Mouse (Mus musculus): Measurements from ENCODE around the gene Ces1e. TPM values are rescaled to one million over a fixed set of nuclear protein-coding genes. Genes with fewer than 3 reads are reported as not detected.
"Not testable (repeated sequence)": the region's sequence is repeated elsewhere in the genome, so short reads cannot be mapped to it uniquely, and the experiment has no call there.

Ces1e gene
- polyA plus RNA-seq, 1 experiment from 2014 or later = not detected

DNA sequence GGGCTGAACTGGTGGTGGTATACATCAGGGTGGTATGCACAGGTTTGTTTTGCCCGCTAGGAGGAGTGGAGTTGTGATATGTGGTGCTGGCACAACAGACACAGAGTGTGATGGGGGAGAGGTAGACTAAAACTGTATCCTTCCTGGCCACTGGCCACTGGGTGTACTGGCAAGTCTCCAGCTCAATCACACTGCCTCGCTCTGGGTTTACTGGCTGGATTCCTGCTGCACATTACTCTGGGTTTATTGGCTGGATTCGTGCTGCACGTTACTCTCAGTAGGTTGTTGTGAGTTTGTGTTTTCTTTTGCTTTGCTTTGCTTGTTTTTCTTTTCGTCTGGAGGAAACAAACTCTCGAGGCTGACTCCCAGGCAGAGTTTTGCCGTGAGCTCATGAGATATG is 30.3 kb downstream of the Ces1e start:
- not testable (repeated sequence) for H3K27ac ChIP-seq (ENCODE audit: low read depth, low read length); H3K27me3 ChIP-seq (replicated peaks; ENCODE audit: control insufficient read depth, insufficient read depth, low read length); H3K9ac ChIP-seq (ENCODE audit: low read length); H3K4me1 ChIP-seq (ENCODE audit: control insufficient read depth, insufficient read depth, low read length); DNase-seq (ENCODE audit: low spot score); ATAC-seq; H3K9me3 ChIP-seq (replicated peaks; ENCODE audit: control insufficient read depth, low read length); H3K4me2 ChIP-seq (ENCODE audit: low read length); H3K36me3 ChIP-seq (ENCODE audit: control insufficient read depth, insufficient read depth, low read length); H3K4me3 ChIP-seq (ENCODE audit: low read depth, low read length)
- WGBS = 65% methylated on average over 7 of the region's 7 CpGs

DNA sequence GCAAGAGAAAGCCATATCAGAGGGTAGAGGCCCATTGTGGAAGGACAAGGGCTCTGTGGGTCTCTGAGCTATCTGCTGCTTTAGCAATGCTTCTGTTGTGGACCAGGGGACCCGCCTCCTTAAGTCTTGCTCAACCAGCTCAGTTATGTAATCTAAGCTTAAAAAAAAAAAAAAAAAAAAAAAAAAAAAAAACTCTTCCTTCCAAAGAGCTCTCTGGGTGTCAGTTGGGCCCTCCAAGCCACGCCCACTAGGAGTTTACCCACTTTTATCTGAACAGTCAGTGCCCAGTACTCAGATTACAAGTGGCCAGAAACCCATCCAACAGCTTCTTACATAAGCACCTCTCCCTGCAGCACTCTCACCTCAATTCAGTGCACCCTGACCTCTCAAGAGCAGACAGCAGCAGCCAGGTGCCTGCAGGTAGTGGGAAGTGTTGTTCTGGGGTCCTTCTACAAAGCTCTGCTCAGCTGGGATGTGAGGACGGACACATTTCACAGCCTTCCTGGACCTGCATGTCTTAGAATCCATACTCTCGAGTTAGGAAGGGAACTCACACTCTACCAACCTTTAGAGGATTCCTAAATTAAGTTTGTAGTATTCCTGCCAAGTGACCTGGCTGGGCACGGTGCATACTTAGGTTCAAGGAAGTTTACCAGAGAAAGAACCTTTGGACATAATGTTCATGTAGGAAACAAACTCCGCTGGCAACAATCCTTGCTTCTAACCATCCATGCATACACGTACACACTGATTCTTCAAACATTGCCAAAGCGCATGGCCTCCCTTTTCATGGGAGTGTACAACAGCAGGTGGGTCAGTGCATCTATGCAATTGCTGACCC is 31.5 kb downstream of the Ces1e start, which contains the start of gene Ces1d:
Gene Ces1d, minus strand, starts transcription at position 154 of the 841 bp plus-strand sequence.
- ATAC-seq (no peak), DNase-seq (ENCODE audit: low spot score) (no peak)
- WGBS = 80% methylated on average over 8 of the region's 8 CpGs
- Histone ChIP-seq H3K4me2 (ENCODE audit: low read length) (no peak within 1 kb of the TSS), H3K9ac (ENCODE audit: low read length) (no peak within 1 kb of the TSS), H3K27ac (ENCODE audit: low read depth, low read length) (no peak within 1 kb of the TSS), H3K4me1 (ENCODE audit: control insufficient read depth, insufficient read depth, low read length) (no peaks in the 10 kb centered on the region), H3K36me3 (ENCODE audit: control insufficient read depth, insufficient read depth, low read length) (no peaks in the 10 kb centered on the region), H3K27me3 (replicated peaks; ENCODE audit: control insufficient read depth, insufficient read depth, low read length) (no peaks in the 10 kb centered on the region), H3K4me3 (ENCODE audit: low read depth, low read length) (no peak within 1 kb of the TSS), H3K9me3 (replicated peaks; ENCODE audit: control insufficient read depth, low read length) (no peaks in the 10 kb centered on the region)

DNA sequence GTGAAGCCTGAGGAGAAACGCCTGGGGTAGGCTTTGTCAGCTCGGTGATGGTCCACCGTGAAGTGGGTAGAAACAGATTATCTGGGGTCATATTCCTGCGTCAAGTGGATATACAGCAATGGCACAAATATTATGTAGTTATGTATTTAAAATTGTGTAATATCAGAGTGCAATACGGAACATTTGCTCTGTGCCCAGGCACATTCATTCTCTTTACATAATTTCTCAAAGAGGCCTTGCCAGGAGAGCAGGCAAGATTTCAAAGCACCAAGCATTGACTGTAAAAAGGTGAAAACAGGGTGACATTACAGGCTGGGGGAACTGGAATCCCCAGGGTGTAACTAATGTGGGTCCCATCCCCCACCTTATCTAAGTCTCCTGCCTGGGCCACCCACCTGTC is 33.0 kb downstream of the Ces1e start:
- Histone ChIP-seq H3K4me1 (ENCODE audit: control insufficient read depth, insufficient read depth, low read length) (no peaks in the 10 kb centered on the region), H3K9me3 (replicated peaks; ENCODE audit: control insufficient read depth, low read length) (no peaks in the 10 kb centered on the region), H3K9ac (ENCODE audit: low read length) (no peak overlapping the region), H3K4me3 (ENCODE audit: low read depth, low read length) (no peak overlapping the region), H3K36me3 (ENCODE audit: control insufficient read depth, insufficient read depth, low read length) (no peaks in the 10 kb centered on the region), H3K4me2 (ENCODE audit: low read length) (no peak overlapping the region), H3K27me3 (replicated peaks; ENCODE audit: control insufficient read depth, insufficient read depth, low read length) (no peaks in the 10 kb centered on the region), H3K27ac (ENCODE audit: low read depth, low read length) (no peak overlapping the region)
- ATAC-seq = no peak
- WGBS = 91% methylated on average over 5 of the region's 5 CpGs
- no peak for DNase-seq (ENCODE audit: low spot score)

DNA sequence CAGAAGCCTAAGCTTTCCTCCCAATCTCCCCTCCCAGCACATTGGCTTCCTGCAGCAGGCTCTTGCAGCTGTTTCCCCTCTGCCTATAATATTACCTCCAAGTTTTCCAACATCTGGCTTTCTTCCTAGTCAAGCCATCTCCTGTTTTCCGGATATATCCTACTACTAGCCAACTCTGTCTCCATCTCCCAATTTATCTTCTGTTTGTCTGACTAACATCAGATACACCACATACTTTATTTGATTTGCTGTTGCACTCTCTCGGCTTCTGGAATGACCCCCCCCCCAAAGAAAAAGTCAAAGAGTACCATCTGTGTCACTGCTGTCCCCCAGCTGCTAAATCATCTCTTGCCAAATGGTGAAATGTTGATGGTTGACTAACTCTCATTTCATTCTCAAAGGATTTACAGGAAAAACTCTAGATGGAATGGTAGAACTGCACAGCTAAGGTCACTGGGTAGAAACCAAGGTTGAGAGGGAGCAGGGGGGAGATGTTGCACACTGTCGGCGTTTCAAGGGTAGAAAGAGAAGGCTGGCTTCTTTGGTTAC is 48.8 kb downstream of the Ces1e start:
- WGBS = 87% methylated on average over 4 of the region's 4 CpGs

DNA sequence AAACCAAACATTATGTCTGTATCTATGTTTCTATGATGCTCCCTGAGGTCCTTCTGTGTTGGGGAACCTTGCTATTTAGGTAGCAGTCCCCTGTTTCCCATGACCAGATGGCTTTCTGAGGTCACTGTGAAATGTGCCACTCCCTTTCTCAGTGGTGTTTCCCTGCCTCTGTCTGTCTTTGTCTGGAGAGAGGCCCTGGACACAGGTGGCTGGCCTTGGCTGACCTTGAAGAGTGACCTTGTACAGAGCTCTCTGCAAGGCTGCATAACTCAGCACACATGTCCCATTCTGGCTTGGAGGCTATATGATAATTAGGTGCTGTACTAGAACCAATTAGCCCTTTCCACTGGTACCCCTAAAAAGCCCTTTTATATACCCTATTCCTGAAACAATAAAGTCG is 52.8 kb downstream of the Ces1e start:
- Histone ChIP-seq H3K9ac (ENCODE audit: low read length) (no peak overlapping the region), H3K27me3 (replicated peaks; ENCODE audit: control insufficient read depth, insufficient read depth, low read length) (no peaks in the 10 kb centered on the region), H3K36me3 (ENCODE audit: control insufficient read depth, insufficient read depth, low read length) (no peaks in the 10 kb centered on the region), H3K4me1 (ENCODE audit: control insufficient read depth, insufficient read depth, low read length) (no peaks in the 10 kb centered on the region), H3K4me3 (ENCODE audit: low read depth, low read length) (no peak overlapping the region), H3K9me3 (replicated peaks; ENCODE audit: control insufficient read depth, low read length) (no peaks in the 10 kb centered on the region), H3K4me2 (ENCODE audit: low read length) (no peak overlapping the region), H3K27ac (ENCODE audit: low read depth, low read length) (no peak overlapping the region)
- WGBS = 45% methylated on average over 1 of the region's 1 CpGs
- DNase-seq (ENCODE audit: low spot score) (no peak), ATAC-seq (no peak)

More for the DNA sequence above, 48.8 kb downstream of the Ces1e start:
- Histone ChIP-seq H3K36me3 (ENCODE audit: control insufficient read depth, insufficient read depth, low read length) (no peaks in the 10 kb centered on the region), H3K4me1 (ENCODE audit: control insufficient read depth, insufficient read depth, low read length) (no peaks in the 10 kb centered on the region), H3K4me2 (ENCODE audit: low read length) (no peak overlapping the region), H3K27me3 (replicated peaks; ENCODE audit: control insufficient read depth, insufficient read depth, low read length) (no peaks in the 10 kb centered on the region), H3K27ac (ENCODE audit: low read depth, low read length) (no peak overlapping the region), H3K4me3 (ENCODE audit: low read depth, low read length) (no peak overlapping the region), H3K9me3 (replicated peaks; ENCODE audit: control insufficient read depth, low read length) (no peaks in the 10 kb centered on the region), H3K9ac (ENCODE audit: low read length) (no peak overlapping the region)
- ATAC-seq (no peak), DNase-seq (ENCODE audit: low spot score) (no peak)

DNA sequence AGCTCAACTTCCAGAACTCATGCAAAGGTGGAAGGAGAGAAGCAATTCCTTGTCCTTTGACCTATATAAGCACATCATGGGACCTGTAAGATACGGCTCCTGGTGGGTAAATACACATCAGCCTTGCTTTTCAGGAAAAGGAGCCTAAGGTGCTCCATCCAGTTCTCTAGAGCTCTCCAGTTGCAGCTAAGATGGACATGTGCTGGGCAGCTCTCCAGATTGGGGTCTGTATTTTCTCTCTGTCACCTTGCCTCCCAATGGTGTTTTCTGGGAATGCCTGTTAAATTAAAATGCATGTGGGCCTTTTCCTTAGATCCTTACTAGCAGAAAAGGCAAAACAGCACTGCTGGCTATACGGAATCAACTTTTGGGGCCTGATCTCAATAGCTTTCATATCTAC is 54.9 kb downstream of the Ces1e start:
- Histone ChIP-seq H3K27me3 (replicated peaks; ENCODE audit: control insufficient read depth, insufficient read depth, low read length) (no peaks in the 10 kb centered on the region), H3K4me2 (ENCODE audit: low read length) (no peak overlapping the region), H3K4me3 (ENCODE audit: low read depth, low read length) (no peak overlapping the region), H3K36me3 (ENCODE audit: control insufficient read depth, insufficient read depth, low read length) (no peaks in the 10 kb centered on the region), H3K9me3 (replicated peaks; ENCODE audit: control insufficient read depth, low read length) (no peaks in the 10 kb centered on the region), H3K27ac (ENCODE audit: low read depth, low read length) (no peak overlapping the region), H3K9ac (ENCODE audit: low read length) (no peak overlapping the region), H3K4me1 (ENCODE audit: control insufficient read depth, insufficient read depth, low read length) (no peaks in the 10 kb centered on the region)
- DNase-seq (ENCODE audit: low spot score) (no peak), ATAC-seq (no peak)
- WGBS = 92% methylated on average over 2 of the region's 2 CpGs

DNA sequence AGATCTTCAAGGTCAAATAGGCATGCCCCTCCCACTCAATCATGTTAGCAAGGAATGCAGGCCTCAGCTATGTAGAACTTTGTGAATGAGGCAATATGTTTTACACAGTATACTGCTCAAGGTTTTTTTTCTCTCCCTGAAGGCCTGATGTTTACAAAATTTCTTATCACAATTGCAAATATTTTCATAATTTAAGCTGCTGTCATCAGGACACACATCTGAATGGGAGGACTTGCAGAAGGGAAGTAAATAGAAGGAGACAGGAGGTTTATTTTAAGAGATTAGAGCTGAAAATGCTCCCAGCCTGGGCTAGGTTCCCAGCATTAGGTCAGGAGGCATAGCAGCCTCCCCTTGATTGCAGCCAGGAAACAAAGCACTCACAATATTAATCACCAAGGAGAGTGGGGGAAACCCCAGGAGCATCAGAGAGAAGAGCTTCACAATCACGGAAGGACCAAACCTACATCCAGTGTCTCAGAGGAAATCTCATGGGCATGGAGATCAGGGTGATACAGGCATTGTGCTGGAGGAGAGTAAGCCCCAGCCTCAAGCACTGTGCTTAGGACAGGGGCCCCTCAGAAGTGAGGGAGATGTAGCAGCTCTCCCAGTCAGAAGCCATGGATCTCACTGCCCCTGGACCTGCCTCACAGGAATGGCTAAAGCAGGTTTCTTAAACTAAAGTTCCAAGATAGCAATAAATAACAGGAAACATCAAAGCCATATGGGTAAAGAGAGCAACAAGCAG is 57.4 kb downstream of the Ces1e start:
- Histone ChIP-seq H3K4me1 (ENCODE audit: control insufficient read depth, insufficient read depth, low read length) (no peaks in the 10 kb centered on the region), H3K27me3 (replicated peaks; ENCODE audit: control insufficient read depth, insufficient read depth, low read length) (no peaks in the 10 kb centered on the region), H3K9ac (ENCODE audit: low read length) (no peak overlapping the region), H3K36me3 (ENCODE audit: control insufficient read depth, insufficient read depth, low read length) (no peaks in the 10 kb centered on the region), H3K27ac (ENCODE audit: low read depth, low read length) (no peak overlapping the region), H3K9me3 (replicated peaks; ENCODE audit: control insufficient read depth, low read length) (no peaks in the 10 kb centered on the region), H3K4me3 (ENCODE audit: low read depth, low read length) (no peak overlapping the region), H3K4me2 (ENCODE audit: low read length) (no peak overlapping the region)
- DNase-seq (ENCODE audit: low spot score) = no peak
- WGBS = 76% methylated on average over 1 of the region's 1 CpGs
- ATAC-seq = no peak

DNA sequence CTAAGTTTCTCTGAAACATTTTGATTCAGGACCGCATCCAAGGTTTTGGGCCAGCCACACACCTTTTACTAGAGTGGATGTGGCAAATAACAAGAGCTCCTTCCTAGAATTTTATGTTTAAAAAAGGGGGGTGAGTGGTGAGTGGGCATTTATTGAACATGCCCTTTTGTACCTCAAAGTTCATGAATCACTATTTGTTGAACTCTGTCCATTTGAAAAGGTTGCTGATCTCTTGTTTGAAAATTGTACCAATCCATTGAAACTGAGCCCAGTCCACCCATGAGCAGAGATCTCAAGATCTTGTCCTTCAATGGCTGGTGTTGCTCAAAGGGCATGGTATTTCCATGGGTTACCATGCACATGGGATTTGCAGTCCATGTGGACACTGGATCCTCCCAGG is 66.1 kb downstream of the Ces1e start:
- ATAC-seq = no peak
- no peak overlapping the region for H3K27ac ChIP-seq (ENCODE audit: low read depth, low read length)
- H3K4me3 ChIP-seq (ENCODE audit: low read depth, low read length) = no peak overlapping the region
- H3K4me1 ChIP-seq (ENCODE audit: control insufficient read depth, insufficient read depth, low read length) = no peaks in the 10 kb centered on the region
- no peaks in the 10 kb centered on the region for H3K27me3 ChIP-seq (replicated peaks; ENCODE audit: control insufficient read depth, insufficient read depth, low read length)
- H3K4me2 ChIP-seq (ENCODE audit: low read length) = no peak overlapping the region
- no peaks in the 10 kb centered on the region for H3K9me3 ChIP-seq (replicated peaks; ENCODE audit: control insufficient read depth, low read length)
- no peak for DNase-seq (ENCODE audit: low spot score)
- 88% methylated on average over 1 of the region's 1 CpGs for WGBS
- no peak overlapping the region for H3K9ac ChIP-seq (ENCODE audit: low read length)
- H3K36me3 ChIP-seq (ENCODE audit: control insufficient read depth, insufficient read depth, low read length) = no peaks in the 10 kb centered on the region

DNA sequence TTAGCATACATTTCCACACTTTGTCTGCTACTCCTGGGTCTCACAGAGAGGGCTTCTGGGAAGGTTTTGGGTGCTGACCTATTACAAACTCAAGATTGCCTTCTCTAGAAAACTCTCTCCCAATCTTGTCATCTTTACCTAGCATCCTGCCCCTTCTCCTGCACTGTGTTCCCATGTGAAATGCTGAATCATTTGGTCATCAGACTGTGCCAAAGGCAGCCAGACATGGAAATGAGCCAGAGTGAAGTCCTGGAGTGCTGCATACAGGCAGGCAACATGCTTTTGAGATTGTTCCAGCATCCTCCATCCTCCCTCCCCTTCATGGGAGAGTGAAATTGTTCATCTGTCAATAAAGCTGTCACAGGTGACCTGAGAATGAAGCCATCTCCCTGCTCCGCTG is 78.0 kb downstream of the Ces1e start:
- ATAC-seq = no peak

More for the DNA sequence above, 78.0 kb downstream of the Ces1e start:
- Histone ChIP-seq H3K4me3 (ENCODE audit: low read depth, low read length) (no peak overlapping the region), H3K27ac (ENCODE audit: low read depth, low read length) (no peak overlapping the region), H3K4me1 (ENCODE audit: control insufficient read depth, insufficient read depth, low read length) (no peaks in the 10 kb centered on the region), H3K4me2 (ENCODE audit: low read length) (no peak overlapping the region), H3K36me3 (ENCODE audit: control insufficient read depth, insufficient read depth, low read length) (no peaks in the 10 kb centered on the region), H3K27me3 (replicated peaks; ENCODE audit: control insufficient read depth, insufficient read depth, low read length) (no peaks in the 10 kb centered on the region), H3K9ac (ENCODE audit: low read length) (no peak overlapping the region), H3K9me3 (replicated peaks; ENCODE audit: control insufficient read depth, low read length) (no peaks in the 10 kb centered on the region)
- DNase-seq (ENCODE audit: low spot score) = no peak
- 95% methylated on average over 1 of the region's 1 CpGs for WGBS
